Mouse (Mus musculus) neutrophil, adult 83 days (primary cell): ENCODE data around the gene Dbh. TPM values are rescaled to one million over a fixed set of nuclear protein-coding genes. Genes with fewer than 3 reads are reported as not detected.

Experiments
- total RNA-seq, 2 experiments: library from RNA; stranded (reverse); gene quantifications; one replicate each; pipeline ENCODE4 v1.2.4; 2023

Dbh gene
- not detected for total RNA-seq

GRCm38 (mm10) chr2:27164796-27165590 lies at the start of gene Dbh:
TSS of gene Dbh (plus strand) at chr2:27165233.

GRCm38 (mm10) chr2:27141950-27142693 lies 22.9 kb upstream of the Dbh start, which contains the start of gene Fam163b:
TSS of gene Fam163b (minus strand) at chr2:27142491.

Other genes starting within 250 kb of the Dbh start
- 10 to 100 TPM; 13.1 to 15.8 TPM for gene Surf2, start 248.9 kb upstream of the Dbh start, total RNA-seq
- gene Surf1, start 248.7 kb upstream of the Dbh start, total RNA-seq = 10 to 100 TPM; 37.0 to 42.5 TPM
- gene Surf4, start 231.3 kb upstream of the Dbh start, total RNA-seq = 100 to 1,000 TPM in 1 of 2 experiments, 10 to 100 TPM in 1; 96.2 to 102 TPM
- gene Stkld1, start 231.2 kb upstream of the Dbh start, total RNA-seq = under 1 TPM; 0.18 to 0.26 TPM
- 10 to 100 TPM; 22.6 to 23.2 TPM for gene Rexo4, start 200.8 kb upstream of the Dbh start, total RNA-seq
- gene Adamts13, start 191.8 kb upstream of the Dbh start, total RNA-seq = 1 to 10 TPM in 1 of 2 experiments, not detected in 1; 1.2 TPM
- 10 to 100 TPM; 10.7 to 12.2 TPM for gene Cacfd1, start 155.3 kb upstream of the Dbh start, total RNA-seq
- 10 to 100 TPM; 79.5 to 88.4 TPM for gene Slc2a6, start 137.2 kb upstream of the Dbh start, total RNA-seq
- gene Mymk, start 93.1 kb upstream of the Dbh start, total RNA-seq = not detected
- 1 to 10 TPM in 1 of 2 experiments, not detected in 1; 1.3 TPM for gene Adamtsl2, start 85.9 kb upstream of the Dbh start, total RNA-seq
- not detected for gene Fam163b, start 22.7 kb upstream of the Dbh start, total RNA-seq
- under 1 TPM; 0.33 to 0.35 TPM for gene Sardh, start 83.1 kb downstream of the Dbh start, total RNA-seq